Mouse (Mus musculus): Measurements from ENCODE around the gene Bptf.
"Not testable (repeated sequence)": the region's sequence is repeated elsewhere in the genome, so short reads cannot be mapped to it uniquely, and the experiment has no call there.

The Bptf gene

GRCm38 (mm10) chr11:106987384-106987783 is 144.5 kb downstream of the Bptf start:
- DNase-seq (ENCODE audit: low spot score in 2 of 2) = no peak

- DNase-seq (ENCODE audit: low spot score in 2 of 2) = not testable (repeated sequence)
Measured at GRCm38 (mm10) chr11:106985979-106986604, 145.8 kb downstream of the Bptf start.

Data from cerebellum, postnatal 4 days (tissue).